Mouse (Mus musculus): ENCODE data around the gene Zxdc.

Zxdc gene

GRCm38 (mm10) chr6:90368976-90369724 is at the start of gene Zxdc:
TSS of gene Zxdc (plus strand) at chr6:90369492.
- peak; percentile 98 for DNase-seq (ENCODE audit: low spot score)

GRCm38 (mm10) chr6:90320429-90320828 is 48.9 kb upstream of the Zxdc start:
- no peak for DNase-seq (ENCODE audit: low spot score)

DNA sequence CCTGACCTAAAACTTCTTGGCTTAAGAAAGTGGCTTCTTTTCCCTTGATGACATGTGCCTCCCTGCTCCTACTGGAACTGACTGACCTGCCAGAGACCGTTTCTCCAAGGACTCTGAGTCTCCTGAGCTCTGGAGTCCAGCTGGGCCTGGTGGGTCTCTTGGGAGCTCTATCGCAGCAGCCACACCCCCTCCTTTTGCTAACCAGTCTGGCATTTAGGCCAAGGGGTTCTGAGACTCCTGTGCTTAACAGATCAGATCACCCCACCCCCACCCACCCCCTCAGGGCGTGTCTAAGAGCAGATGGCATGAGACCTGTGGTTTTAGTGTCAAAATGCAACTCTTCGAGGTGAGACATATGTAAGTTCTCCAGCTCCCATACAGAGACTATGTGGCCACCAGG is 47.5 kb upstream of the Zxdc start:
- no peak for DNase-seq (ENCODE audit: low spot score)

- no peak for DNase-seq (ENCODE audit: low spot score)
Observed at GRCm38 (mm10) chr6:90324026-90324425, 45.3 kb upstream of the Zxdc start.

GRCm38 (mm10) chr6:90324463-90324862 is 44.8 kb upstream of the Zxdc start:
- DNase-seq (ENCODE audit: low spot score): no peak

DNA sequence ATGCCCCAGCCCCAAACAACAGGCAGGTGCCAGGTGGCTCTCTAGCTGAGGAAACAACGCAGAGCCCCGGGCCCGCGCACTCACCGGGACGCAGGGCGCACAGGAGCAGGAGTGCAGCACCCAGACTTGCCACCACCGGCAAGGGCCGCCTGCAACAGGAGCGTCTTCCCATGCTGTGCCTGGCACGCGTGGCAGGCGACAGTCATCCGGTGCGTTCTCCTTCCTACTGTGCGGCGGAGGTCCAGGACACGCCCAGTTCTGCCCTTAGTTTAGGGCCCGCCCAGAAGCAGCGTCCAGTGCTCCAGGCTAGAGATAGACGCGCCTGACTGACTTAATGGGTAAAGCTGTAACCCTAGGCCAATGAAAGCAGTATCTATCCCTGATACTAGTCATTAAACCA is 44.3 kb upstream of the Zxdc start, which contains the start of gene Chst13:
Gene Chst13 (minus strand): TSS at position 195 of the 400 bp plus-strand sequence.
- DNase-seq (ENCODE audit: low spot score): no peak

DNA sequence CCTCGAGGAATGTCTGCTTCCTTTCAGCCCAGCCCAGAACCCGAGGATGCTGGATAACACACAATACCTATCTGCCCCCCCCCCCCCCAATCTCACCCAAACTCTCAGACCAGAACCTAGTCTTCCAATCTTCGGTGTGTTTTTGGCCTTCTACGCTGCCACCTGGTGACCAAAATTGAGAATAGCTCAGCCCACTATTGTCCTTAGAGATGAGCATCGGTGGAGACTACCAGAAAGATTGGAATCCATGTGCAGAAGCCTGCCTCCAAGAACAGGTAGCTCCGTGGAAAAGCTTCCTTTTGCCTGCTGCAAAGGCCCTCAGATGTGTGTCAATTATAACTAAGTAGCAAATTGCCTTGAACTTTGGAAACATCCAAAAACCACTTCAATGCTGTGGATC is 41.6 kb upstream of the Zxdc start:
- DNase-seq (ENCODE audit: low spot score): no peak

- no peak for DNase-seq (ENCODE audit: low spot score)
Observed at GRCm38 (mm10) chr6:90329953-90330352, 39.3 kb upstream of the Zxdc start.

DNA sequence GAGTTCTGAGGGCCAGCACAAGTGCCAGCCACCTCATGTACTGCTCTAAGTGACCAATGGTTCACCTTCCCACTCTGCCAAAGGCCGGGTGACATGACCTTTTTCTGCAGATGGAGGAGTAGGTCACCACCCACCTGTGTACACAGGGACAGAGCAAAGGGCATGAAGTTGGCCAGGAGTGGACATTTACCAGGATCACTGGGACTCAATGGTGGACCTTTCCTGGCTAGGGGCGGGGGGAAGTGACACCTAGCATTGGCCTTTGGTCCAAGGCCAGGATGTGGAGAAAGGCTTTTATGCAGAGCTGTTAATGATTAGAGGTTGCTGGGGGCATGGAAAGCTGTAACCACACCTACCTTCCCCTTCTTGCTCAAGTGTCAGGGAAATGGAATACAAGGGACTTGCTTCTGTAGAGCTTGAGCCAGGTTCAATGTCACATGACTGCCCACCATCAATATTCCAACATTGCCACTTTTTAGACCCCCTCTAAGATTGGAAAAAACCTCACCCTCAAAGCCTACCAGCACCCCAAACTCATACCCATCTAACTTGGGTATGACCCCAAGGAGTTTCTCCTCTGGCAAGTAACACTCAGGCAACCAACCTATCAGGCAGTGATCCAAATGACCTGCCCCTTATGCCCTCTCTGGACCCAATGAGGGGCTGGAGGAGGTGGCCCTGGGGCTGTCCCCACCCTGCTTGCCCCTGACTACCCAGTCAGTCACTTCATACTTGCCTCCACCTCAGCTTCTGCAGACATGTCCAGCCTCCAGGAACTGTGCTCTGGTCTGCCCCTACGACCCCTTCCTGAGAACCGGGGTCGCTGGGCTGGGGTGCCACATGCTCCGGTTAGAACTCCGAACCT is 36.5 kb upstream of the Zxdc start, which contains the start of gene Uroc1:
Gene Uroc1 (plus strand): TSS at position 724 of the 865 bp plus-strand sequence.
- no peak for DNase-seq (ENCODE audit: low spot score)

GRCm38 (mm10) chr6:90334244-90334643 is 35.0 kb upstream of the Zxdc start:
- DNase-seq (ENCODE audit: low spot score): no peak

GRCm38 (mm10) chr6:90342343-90342742 is 26.9 kb upstream of the Zxdc start:
- DNase-seq (ENCODE audit: low spot score): no peak

- no peak for DNase-seq (ENCODE audit: low spot score)
Observed at GRCm38 (mm10) chr6:90347183-90347582, 22.1 kb upstream of the Zxdc start.

- DNase-seq (ENCODE audit: low spot score): no peak
Observed at GRCm38 (mm10) chr6:90348500-90348899, 20.8 kb upstream of the Zxdc start.

GRCm38 (mm10) chr6:90350011-90350410 is 19.3 kb upstream of the Zxdc start:
- DNase-seq (ENCODE audit: low spot score): no peak

- no peak for DNase-seq (ENCODE audit: low spot score)
Observed at GRCm38 (mm10) chr6:90358142-90358541, 11.2 kb upstream of the Zxdc start.

GRCm38 (mm10) chr6:90359445-90359844 is 9.8 kb upstream of the Zxdc start:
- no peak for DNase-seq (ENCODE audit: low spot score)

GRCm38 (mm10) chr6:90360024-90360781 is 9.1 kb upstream of the Zxdc start:
- no peak for DNase-seq (ENCODE audit: low spot score)

GRCm38 (mm10) chr6:90360922-90361614 is 8.2 kb upstream of the Zxdc start:
- no peak for DNase-seq (ENCODE audit: low spot score)

DNA sequence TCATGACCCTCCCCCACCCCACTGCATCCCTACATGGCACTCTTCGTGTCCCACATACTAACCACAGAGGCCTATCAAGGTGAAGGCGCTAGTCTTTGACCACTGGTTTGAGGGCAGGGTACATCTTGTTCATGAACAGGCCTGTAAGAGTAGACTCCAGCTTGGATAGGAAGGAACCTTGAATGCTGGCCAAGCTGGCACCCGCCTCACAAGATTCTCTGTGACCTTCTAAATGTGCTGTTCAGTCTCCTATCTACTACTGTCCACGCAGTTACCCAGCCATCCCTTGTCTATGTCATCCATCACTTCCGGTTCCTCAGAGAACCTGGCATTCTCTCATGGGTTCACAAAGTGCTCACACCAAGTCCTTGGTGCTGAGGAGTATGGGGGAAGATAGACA is 6.0 kb upstream of the Zxdc start:
- DNase-seq (ENCODE audit: low spot score): no peak

- no peak for DNase-seq (ENCODE audit: low spot score)
Observed at GRCm38 (mm10) chr6:90369725-90370553, 647 bp downstream of the Zxdc start.

- DNase-seq (ENCODE audit: low spot score): no peak
Observed at GRCm38 (mm10) chr6:90374647-90375046, 5.4 kb downstream of the Zxdc start.

All from urinary bladder, postnatal 10 days (tissue).